Mouse (Mus musculus): Measurements from ENCODE around the gene Elp1. TPM values are rescaled to one million over a fixed set of nuclear protein-coding genes. Genes with fewer than 3 reads are reported as not detected.

The Elp1 gene
- total RNA-seq (2012; rRNA removed) = 58.1 and 68.0 TPM in 2 replicates
- 88.4 and 98.2 TPM in 2 replicates for total RNA-seq (2014; rRNA removed)
- polyA plus RNA-seq (2012; ENCODE audit: insufficient read length, low read depth) = 54.3 and 58.2 TPM in 2 replicates

DNA sequence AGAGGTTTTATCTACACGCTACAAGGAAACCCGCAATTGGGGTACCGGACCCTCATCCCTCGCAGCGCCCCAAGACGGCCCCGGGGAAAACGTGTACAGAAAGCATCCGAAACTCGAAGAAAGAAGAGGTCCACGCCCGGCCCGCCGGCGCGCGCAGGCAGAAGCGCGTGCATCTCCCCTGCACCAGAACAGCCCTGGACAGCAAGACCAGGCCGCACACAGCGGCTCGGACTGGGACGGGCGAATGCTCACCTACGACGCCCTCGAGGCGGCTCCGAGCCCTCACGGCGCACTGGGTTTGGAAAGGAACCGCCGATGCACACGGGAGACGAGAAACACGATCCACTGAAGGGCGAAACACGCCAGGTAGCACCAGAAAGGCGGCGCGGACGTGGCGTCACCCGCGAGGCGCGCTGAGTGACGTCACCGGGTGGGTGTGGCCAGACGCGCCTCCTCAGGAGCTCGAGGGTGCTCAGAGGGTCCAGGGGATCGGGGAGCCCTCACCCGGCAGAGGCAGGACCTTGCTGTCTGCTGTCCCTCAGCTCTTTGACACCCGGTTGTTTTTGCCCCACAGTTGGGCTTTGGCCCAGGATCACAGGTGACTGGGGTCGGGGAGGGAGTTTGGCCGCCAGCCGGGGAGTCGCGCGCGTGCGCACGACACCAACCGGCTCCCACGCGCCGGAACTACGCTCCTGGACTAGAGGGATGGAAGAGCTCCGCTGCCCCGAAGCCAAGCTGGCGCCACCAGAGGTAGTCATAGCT, at the start of gene Elp1, which contains the start of gene Fam206a:
Elp1 (minus strand) TSS at position 425 of the 762 bp plus-strand sequence.
Fam206a (plus strand) TSS at position 439 of the 762 bp plus-strand sequence.
- in situ Hi-C loops (cut with MboI; ENCODE audit: low pct_ligation_motif_present, low pct_unique_long_range_greater_than_20kb, low sequenced_read_pairs) = no loop called here
- peaks cover 34 to 70% of the 10 kb centered on the region in 2 experiments for H3K36me3 ChIP-seq (replicated peaks in 1 of 2; ENCODE audit: control insufficient read depth in 1 of 2, insufficient read depth in 1 of 2, low read length in 1 of 2)
- H3K27me3 ChIP-seq (replicated peaks) = no peaks in the 10 kb centered on the region
- H3K4me1 ChIP-seq (ENCODE audit: control insufficient read depth in 1 of 2, insufficient read depth in 2 of 2) = peaks cover 10 to 29% of the 10 kb centered on the region in 2 experiments
- peak within 1 kb of the TSS; percentile 88 to 99 (median 95) for H3K4me3 ChIP-seq (replicated peaks in 1 of 3; ENCODE audit: low read depth in 2 of 3, low read length in 2 of 3, poor library complexity in 1 of 3)
- H3K9me3 ChIP-seq (replicated peaks; ENCODE audit: low read length) = no peaks in the 10 kb centered on the region
- H3K27ac ChIP-seq (ENCODE audit: insufficient read depth, low read depth) = peak within 1 kb of the TSS; percentile 56
- peak within 1 kb of the TSS; percentile 75 for H3K9ac ChIP-seq (ENCODE audit: insufficient read depth, low read depth)
- H3K4me2 ChIP-seq (ENCODE audit: insufficient read depth, low read depth, poor library complexity, severe bottlenecking) = peak within 1 kb of the TSS; percentile 93
- H3K79me2 ChIP-seq (replicated peaks; ENCODE audit: control insufficient read depth, extremely low read depth, insufficient read depth, poor library complexity, severe bottlenecking) = peaks cover 36% of the 10 kb centered on the region
- TF ChIP-seq USF1 (IDR thresholded peaks at IDR 0.05; ENCODE audit: low read depth, low read length) (no peak), IRF4 (IDR thresholded peaks at IDR 0.05; ENCODE audit: low read depth, low read length) (no peak; the same call in 1 of the 2 replicates), ETS1 (conservative IDR thresholded peaks at IDR 0.05; ENCODE audit: low read depth, low read length) (no peak), BHLHE40 (IDR thresholded peaks at IDR 0.05; ENCODE audit: low read depth, low read length) (no peak), CHD2 (IDR thresholded peaks at IDR 0.05; ENCODE audit: low read length) (no peak), MYC (IDR thresholded peaks at IDR 0.05; ENCODE audit: low read depth, low read length) (peak; percentile 75), JUN (IDR thresholded peaks at IDR 0.05; ENCODE audit: insufficient read depth, low read depth, low read length) (no peak), SMC3 (IDR thresholded peaks at IDR 0.05; ENCODE audit: low read depth, low read length) (no peak), PAX5 (IDR thresholded peaks at IDR 0.05; ENCODE audit: low read length) (no peak), TBP (conservative IDR thresholded peaks at IDR 0.05; ENCODE audit: low read depth, low read length) (0 out of 2 replicates have a peak, but pooled peaks have one; percentile 39), MEF2A (IDR thresholded peaks at IDR 0.05; ENCODE audit: borderline replicate concordance, low read depth, low read length) (no peak), ZC3H11A (IDR thresholded peaks at IDR 0.05; ENCODE audit: low read depth, low read length) (no peak), MAX (IDR thresholded peaks at IDR 0.05; ENCODE audit: low read length) (peak; percentile 89), EP300 (IDR thresholded peaks at IDR 0.05; ENCODE audit: low read length) (no peak), RAD21 (IDR thresholded peaks at IDR 0.05; ENCODE audit: low read depth, low read length) (no peak), POLR2AphosphoS2 (IDR thresholded peaks at IDR 0.05; ENCODE audit: low read depth, low read length) (peak; percentile 63; the same call in 1 of the 2 replicates), RCOR1 (conservative IDR thresholded peaks at IDR 0.05; ENCODE audit: low read depth, low read length) (no peak), MXI1 (IDR thresholded peaks at IDR 0.05; ENCODE audit: low read depth, low read length) (peak; percentile 92), NELFE (IDR thresholded peaks at IDR 0.05; ENCODE audit: low read depth, low read length) (peak; percentile 84), TCF12 (IDR thresholded peaks at IDR 0.05; ENCODE audit: low read depth, low read length) (no peak), JUND (conservative IDR thresholded peaks at IDR 0.05; ENCODE audit: low read depth, low read length) (no peak), MAZ (IDR thresholded peaks at IDR 0.05; ENCODE audit: low read depth, low read length) (no peak), ZMIZ1 (IDR thresholded peaks at IDR 0.05; ENCODE audit: low read depth, low read length) (peak; percentile 56; the same call in 1 of the 2 replicates), HCFC1 (IDR thresholded peaks at IDR 0.05; ENCODE audit: low read depth, low read length) (peak; percentile 86), MAFK (IDR thresholded peaks at IDR 0.05; ENCODE audit: insufficient replicate concordance, low read length) (no peak), UBTF (IDR thresholded peaks at IDR 0.05; ENCODE audit: low read depth, low read length) (no peak), USF2 (conservative IDR thresholded peaks at IDR 0.05; ENCODE audit: low read depth, low read length) (no peak), ELF1 (IDR thresholded peaks at IDR 0.05; ENCODE audit: low read depth, low read length) (peak; percentile 46; the same call in 1 of the 2 replicates), SIN3A (IDR thresholded peaks at IDR 0.05; ENCODE audit: low read length) (peak; percentile 83; the same call in 1 of the 2 replicates), KAT2A (IDR thresholded peaks at IDR 0.05; ENCODE audit: insufficient replicate concordance, low read length) (peak; percentile 80; the same call in 1 of the 2 replicates), E2F4 (IDR thresholded peaks at IDR 0.05; ENCODE audit: insufficient replicate concordance, low read depth, low read length) (no peak), CHD1 (IDR thresholded peaks at IDR 0.05; ENCODE audit: low read depth, low read length) (no peak), GABPA (IDR thresholded peaks at IDR 0.05; ENCODE audit: insufficient replicate concordance, low read depth, low read length) (no peak; the same call in 1 of the 2 replicates), CTCF (conservative IDR thresholded peaks at IDR 0.05 in 1 of 2, IDR thresholded peaks at IDR 0.05 in 1 of 2; ENCODE audit: low read depth in 2 of 2, low read length in 2 of 2) (no peak), POLR2A (IDR thresholded peaks at IDR 0.05; ENCODE audit: low read depth, low read length) (peak; percentile 92), ZNF384 (IDR thresholded peaks at IDR 0.05; ENCODE audit: low read depth, low read length) (no peak), ZKSCAN1 (IDR thresholded peaks at IDR 0.05; ENCODE audit: borderline replicate concordance, low read depth, low read length) (no peak), NRF1 (IDR thresholded peaks at IDR 0.05; ENCODE audit: low read depth, low read length) (peak; percentile 93)
- peak; percentile 82 for DNase-seq (ENCODE audit: extremely low read depth)
- dilution Hi-C loops (cut with MboI; ENCODE audit: extremely low pct_ligation_motif_present, extremely low pct_unique_long_range_greater_than_20kb, low sequenced_read_pairs) = no loop called here

Data from CH12.LX (cell line).